Mouse (Mus musculus): ENCODE data around the gene Adora2b.

Adora2b gene

DNA sequence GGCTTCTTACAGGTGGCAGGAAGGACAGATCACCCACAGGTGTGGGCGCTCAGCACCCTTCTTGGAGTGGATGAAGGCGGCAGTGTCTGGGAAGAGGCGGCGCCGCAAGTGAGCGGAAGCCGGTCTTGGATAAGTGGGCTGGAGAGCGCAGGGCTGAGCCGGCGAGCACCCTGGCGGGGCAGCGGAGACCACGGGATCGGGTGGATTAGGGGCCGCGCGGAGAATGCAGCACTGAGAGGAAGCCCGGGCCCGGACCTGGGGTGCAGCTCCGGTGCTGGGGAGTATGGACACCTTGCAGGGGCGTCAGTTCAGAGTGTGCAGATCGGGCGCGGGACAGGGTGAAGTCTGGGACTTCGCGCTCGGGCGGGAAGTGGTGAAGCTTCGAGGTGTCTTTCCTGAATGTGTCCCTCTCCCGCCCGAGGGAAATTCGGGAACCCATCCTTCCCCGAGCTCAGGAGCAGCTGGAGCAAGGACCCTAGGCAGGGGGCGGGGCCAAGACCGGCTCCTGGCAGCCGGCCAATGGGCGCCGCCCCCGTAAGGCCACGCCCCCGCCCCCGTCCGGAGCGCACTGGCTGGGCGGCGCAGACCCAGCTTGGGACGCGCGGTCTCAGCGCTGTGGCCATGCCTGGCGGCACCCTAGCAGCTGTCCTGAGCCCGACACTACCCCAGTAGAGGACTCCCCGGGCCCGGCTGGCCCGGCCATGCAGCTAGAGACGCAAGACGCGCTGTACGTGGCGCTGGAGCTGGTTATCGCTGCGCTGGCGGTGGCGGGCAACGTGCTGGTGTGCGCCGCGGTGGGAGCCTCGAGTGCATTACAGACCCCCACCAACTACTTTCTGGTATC lies at the start of gene Adora2b:
Gene Adora2b (plus strand): TSS at position 584 of the 844 bp plus-strand sequence.
- peak; percentile 77 for DNase-seq

DNA sequence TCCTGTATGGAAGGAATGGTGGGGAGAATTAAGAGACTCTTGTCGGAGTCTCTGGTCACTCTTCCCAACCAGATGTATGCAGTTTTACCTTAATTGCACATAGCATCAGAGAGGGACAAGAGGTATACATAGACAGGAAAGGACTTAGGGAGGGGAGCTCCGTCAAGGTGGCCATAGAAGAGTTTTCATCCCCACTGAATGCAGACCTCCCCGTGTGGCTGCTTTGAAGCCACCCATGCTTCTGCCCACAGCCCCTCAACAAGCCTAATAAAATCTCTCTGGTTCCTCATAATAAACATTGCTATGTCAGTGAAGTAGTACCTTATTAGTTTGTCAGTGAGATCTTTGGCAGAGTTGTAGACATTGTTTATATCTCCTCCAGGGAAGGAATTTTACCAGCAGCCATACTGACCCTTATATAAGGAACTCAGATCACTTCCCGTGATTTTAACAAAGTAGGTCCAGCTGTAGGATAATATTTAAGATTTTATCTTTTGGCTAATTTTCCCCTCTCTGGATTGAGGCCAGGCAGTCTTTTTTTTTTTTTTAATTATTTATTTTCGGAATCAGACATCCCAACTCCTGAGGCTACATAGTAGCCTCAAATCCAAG lies 47.8 kb upstream of the Adora2b start:
- no peak for DNase-seq

DNA sequence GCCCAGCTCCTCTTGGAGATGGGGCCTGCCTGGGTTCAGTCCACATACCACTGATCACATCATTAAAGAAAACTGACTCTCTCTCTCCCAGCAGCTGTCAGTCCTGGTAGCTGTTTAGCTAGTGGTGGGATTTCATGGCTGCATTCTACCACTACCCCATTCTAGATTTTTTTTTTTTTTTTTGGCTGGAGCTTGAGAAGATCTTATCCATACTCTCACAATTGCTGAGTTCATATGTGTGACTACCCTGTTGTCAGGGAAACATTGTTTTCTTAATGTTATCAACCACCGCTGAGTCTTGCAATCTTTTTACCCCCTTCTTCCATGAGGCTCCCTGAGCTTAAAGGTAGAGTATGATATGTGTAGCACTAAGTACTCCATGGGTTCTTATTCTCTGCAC lies 46.1 kb upstream of the Adora2b start:
- DNase-seq, result no peak

DNA sequence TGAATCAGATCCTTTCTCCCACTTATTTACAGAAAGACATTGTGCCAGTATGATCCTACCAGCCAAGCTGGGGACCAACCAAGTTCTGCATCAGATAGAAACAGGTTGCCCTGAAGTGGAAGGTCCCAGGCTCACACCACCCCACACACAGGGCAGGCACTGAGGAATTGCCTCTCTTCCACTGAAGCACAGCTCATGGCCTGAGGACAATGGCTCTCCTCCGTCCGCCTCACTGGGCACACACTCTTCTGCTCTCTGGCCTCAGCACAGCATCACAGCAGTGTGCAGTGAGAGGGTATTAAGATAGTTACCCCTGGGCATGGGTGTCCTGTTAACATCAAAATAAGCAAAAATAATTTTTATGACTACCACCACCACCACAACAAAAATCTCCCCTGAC lies 39.7 kb upstream of the Adora2b start:
- no peak for DNase-seq

DNA sequence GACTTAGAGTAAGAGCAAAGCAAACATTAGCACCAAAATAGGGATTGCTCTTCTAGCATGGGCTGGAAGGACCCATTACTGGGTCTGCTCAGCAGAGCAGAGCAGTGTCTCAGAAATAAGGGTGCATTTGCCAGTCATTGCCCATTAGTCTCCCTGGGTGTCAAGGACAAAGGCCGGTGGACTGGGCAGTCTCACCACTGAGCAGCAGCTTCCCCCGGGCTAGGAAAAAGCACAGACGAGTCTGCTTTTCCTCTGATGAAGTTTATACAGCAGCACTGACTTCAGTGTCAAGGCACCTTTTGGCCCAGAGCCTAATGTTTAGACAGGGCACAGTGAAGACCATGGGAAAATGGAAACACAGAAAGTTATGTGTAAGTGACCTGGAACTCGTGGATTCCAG lies 38.9 kb upstream of the Adora2b start:
- DNase-seq, result no peak

DNA sequence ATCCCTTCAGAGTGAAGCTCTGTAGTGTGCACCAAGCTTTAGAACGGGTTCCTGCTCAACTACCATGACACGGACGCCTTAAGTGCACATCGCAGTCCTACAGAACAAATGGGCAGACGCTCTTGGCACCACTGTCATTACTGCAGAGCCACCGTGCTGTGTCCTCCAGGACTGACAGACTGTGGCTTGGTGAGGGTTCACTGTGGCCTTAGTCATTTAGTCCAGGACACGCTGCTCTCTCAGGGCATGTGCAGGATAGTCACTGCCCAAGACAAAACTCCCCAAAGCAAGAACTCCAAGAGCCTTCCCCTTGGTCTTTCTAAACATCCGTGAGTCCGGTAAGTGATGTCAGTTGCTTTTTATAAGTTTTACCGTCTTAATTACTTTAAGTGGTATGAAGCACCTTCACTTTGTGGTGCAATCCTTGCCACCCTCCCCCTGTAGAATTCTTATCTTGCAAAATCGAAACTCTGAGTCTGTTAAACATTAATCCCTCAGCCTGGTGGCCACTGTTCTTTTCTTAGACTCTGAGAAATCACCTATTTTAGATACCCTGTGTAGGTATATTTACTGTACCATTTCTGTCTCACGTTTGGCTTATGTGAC lies 35.3 kb upstream of the Adora2b start:
- DNase-seq, result no peak

DNA sequence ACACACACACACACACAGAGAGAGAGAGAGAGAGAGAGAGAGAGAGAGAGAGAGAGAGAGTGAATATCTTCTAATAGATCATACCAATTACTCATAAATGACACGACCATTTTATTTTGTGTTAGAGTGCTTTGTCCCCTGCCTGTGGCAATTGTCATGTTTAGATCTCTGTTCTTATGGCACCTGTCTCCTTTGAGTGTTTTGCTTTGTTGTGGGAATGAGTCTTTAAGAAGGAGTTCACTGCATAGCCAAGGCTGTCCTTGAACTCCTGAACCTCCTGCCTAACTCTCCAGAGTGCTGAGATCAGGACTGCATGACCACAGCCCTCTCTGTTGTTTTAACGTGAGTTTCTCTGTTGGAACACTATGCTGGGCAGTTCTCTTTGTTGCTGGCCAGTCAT lies 33.7 kb upstream of the Adora2b start:
- no peak for DNase-seq

DNA sequence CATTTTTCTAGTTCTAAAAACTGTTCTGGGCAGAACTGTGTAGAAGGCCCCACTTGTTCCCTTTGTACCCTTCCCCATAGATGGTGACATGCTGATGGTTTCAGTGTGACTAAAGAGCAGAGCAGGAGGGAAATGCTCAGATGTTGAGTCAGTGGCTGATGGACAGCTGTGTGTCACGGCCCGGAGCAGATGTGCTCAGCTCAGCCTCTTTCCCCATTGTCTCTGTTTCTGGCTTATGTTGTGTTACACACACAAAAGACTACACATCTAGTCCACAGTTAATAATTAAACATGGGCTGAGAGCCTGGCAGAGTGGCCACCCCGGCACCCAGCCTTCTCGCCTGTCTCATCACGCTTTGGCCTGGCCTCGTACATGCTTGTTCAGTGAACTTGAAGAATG lies 31.0 kb upstream of the Adora2b start:
- DNase-seq, result no peak

DNA sequence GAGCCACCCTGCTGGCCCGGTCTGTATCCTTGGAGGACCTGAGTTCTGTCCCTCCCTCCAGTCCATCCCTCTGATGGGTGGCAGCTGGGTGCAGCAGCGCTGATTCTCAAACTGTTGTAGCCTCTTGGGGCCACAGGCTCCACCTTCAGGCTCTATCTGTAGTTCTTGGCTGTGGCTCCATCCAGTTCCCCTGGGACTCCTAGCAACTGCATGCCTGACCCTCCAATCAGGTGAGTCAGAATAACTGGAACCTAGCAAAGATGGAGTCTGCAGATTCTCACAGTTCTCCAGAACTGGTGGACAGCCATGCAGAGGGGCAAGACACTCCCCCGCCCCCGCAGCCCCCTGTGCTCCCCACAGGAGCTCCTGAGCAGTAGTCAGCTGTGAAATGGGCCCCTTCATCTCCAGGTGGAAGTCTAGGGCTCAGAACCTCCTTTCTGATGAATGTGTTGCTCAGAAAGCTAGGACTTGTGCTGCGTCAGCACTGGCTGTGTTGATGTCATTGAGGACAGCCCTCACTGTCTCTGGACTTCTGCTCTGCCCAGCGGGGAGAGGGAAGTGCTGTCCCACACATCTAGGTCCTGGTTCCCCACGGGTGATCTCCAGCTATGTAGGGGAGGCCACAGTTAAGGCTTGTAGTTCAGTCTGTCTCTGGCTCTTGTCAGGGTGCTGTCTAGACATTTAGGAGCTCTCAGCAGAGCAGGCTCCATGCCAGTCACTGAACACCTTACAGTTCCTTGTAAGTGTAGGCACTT lies 27.9 kb upstream of the Adora2b start:
- no peak for DNase-seq

DNA sequence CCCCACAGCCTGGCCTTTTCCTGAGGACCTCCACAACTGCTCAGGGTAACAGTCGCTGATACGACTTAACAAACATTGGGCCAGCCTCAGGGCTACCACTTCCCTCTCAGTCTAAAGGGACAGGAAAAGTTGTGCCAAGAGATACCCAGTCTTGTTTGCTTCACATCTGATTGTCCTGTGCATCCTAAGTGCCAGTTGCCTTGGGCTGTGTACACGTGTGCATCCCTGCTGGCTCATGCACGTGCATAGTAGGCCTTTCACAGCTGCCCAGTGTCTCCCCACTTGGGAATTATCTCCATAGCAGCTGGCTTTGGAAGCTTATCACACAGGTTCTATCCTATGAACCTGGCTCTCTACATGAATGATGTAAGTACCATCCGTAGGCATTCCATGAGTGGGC lies 25.4 kb upstream of the Adora2b start:
- no peak for DNase-seq

DNA sequence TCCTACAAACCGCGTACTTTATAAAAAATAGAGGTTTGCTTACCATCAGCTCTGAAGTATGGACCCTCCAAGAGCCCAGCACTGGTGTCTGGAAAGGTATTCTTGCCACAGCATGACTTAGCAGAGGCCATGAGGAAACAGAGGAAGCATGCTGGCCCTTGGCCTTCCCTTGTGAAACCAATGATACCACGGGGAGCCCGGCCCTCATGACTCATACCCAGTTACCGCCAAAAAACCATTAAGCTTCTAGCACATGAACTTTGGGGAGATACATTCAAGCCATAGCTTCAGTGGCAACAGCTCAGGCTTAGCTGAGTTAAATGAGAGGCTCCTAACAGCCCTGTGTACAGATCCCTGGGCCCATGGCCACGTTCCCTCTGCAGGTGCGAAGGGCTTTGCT lies 24.8 kb upstream of the Adora2b start:
- no peak for DNase-seq

DNA sequence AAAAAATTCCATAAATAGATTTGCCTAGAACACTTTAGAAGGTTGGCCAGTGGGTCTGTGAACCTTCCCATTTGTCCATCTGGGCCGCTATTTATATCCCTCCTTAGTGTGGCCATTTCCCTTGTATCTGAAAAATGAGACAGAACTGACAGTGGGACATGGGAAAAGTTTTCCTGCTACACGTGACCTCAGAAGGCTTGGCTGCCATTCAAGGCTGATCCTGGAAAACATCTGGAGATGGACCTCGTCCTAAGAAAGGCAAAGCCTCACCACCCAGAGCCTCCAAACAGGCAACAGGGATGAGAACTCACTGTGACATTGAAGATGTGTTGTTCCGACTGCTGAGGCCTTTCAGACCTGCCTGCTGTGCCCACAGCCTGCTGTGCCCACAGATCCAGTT lies 24.0 kb upstream of the Adora2b start:
- DNase-seq, result no peak

DNA sequence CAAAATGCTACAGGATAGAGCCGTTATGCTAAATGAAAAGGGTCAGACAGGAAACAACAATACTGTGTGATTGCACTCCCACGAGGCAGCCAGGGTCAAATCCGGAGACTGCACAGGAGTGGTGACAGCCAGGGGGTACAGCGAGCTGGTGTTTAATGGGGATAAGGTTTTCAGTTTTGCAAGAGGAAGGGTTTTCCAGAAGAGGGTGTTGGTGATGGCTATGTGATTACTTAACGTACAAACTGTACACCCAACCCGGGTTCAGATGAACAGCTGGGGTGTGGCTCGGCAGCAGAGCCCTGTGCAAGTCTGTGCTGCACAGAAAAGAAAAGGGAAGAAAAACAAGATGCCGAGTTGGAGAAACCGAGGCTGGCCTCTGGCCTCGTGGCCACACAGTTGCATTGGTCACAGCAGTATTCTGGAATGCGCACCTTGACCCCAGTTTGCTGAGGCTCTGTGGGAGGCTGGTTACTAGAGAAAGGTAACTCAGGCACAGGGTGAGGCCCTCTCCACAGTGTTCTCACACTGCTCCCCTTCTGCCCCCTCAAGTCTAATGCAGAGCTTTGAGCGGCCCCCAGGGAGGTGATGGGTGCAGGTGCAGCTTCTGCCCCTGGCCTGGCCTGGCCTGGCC lies 8.0 kb upstream of the Adora2b start:
- no peak for DNase-seq

DNA sequence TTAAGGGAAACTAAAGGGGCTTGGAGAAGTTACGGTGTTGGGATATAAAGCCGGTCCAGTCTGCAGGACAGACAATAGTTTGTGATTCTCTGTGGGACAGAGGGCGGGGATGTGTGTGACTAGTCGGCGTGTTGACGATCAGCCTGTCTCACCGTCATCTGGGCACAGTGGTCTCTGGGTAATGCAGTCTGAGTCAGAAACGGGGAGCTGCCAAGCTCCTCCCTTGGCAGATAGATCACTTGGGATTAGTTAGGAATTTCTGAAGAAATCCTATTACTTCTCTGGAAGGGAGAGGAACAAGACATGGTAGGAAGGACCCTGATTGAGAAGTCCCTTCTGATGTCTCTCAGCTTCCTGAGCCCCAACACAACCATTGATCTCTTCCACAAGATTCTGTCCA lies 4.9 kb upstream of the Adora2b start:
- no peak for DNase-seq

DNA sequence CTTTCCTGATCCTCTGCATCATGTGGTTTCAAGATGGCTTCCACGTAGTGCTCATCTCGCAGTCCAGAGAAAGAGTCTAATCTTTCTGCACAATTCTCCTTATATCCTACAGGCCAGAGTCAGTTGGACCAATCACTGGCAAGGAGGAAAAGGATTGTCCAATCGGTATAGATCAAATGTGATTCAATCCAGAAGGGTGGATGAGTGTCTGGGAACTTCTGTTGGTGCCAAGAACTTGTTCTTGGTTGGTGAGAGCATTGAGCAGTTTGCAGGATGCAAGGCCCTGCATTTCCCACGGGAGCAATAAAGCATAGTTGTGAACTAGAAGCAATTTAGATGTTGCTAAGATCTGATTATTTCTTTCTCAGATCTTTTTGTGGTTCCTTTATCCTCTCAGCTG lies 4.3 kb upstream of the Adora2b start:
- DNase-seq, result no peak

DNA sequence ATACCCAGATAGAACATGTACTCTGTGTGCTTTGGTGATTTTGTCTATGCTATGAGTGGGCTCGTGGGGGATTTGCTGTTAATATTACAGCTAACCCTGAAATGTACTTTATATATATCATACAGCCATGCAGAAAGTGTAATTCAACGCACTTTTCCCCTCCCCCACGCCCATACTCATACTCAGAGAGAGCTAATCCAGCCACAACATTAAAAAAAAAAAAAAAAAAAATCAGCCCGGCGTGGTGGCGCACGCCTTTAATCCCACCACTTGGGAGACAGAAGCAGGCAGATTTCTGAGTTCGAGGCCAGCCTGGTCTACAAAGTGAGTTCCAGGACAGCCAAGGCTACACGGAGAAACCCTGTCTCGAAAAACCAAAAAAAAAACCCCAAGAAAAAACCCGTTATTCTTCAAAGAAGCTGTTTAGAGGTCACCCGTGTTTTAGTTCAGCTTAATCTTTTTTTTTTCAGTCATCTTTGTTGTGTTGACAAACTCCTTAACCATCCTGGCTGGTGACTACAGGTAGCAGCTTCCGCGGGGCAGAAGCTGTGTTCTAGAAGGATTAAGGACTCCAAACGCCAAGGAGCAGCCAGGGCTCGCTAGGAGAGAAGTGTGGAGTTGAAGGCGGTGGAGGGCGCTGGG lies 904 bp upstream of the Adora2b start:
- DNase-seq, result no peak

DNA sequence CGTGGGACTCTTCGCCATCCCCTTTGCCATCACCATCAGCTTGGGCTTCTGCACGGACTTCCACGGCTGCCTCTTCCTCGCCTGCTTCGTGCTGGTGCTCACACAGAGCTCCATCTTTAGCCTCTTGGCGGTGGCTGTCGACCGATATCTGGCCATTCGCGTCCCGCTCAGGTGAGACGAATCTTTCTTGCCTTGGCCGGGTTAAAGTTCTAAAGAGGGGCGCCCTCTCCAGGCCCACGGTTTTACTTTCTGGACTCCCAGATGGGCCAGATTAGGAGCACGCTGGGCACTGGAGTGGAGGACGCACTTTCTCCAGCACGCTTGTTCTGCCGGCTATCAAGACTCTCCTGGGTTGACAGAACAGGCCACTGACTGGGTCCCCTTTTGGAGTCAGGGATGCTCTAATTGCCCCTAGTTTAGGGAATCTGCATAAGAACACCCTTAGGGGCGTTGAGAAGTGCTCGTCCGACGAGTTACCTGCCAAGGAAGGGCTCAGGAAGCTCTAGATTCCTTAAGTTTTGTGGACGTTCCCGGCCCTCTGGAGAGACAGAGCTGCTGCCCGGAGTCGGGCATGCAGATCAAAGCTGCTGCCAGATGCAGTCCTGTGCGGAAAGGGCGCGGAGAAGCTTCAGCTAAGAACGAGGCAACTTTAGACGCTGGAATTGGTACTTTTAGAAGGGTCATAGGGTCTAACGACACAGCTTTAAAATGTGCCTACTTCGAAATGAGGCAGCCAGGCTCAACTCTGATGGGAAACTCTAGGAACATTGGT lies 668 bp downstream of the Adora2b start:
- peak; percentile 12 for DNase-seq

DNA sequence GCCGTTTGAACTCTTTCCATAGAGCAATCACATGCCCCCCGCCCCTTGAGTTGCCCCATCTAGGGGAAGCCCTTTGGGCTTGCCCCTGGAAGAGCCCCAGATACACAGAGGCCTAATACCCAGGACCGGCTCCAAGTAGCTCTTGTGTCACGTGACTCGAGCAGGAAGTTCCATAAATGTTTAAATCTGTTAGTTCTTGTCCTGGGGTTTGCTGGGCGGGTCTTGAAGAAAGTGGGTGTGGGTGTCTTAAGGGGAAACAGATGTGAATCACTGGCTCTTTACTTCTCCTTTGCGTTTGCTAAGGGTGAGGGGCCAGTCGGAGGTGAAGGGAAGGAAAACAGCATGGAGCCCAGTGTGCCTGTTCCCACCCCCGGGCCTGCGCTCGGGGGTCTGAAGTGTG lies 2.3 kb downstream of the Adora2b start:
- DNase-seq, result no peak

DNA sequence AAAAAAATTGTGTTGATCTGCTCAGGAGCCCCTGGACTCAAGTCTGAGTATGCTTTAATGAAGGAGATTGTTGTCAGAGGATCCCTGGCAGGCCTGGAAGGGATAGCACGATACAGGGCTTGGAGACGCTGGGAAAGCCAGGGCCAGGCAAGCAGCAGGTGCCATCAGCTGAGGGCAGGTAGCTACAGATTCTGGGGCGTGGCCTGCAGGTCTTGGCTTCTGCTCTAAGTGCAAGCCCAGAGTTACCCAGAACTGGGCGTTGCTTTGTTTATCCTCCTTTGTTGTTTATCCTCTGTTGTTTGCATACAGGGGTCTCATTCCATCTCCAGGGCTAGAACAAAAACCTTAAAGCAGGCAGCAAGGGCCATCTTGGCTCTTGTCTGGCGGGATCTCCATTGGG lies 4.6 kb downstream of the Adora2b start:
- no peak for DNase-seq

DNA sequence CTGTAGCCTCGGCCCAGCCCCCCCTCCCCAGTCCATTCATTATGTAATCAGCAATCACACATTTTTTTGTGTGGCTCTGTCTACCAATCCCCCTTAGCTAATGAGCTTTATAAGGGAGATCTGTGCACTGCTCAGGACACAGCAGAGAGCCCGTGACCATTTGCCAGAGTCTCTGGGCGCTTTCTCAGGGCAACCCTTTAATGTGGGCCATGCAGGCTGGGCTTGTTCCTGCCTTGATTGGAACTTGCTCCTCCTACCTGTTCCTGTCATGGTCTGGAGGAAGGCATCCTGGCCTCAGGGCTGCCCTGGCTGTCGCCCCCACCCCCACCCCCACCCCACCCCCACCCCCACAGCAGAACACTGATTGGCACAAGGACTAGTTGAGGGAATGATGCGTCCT lies 10.4 kb downstream of the Adora2b start:
- DNase-seq, result no peak

DNA sequence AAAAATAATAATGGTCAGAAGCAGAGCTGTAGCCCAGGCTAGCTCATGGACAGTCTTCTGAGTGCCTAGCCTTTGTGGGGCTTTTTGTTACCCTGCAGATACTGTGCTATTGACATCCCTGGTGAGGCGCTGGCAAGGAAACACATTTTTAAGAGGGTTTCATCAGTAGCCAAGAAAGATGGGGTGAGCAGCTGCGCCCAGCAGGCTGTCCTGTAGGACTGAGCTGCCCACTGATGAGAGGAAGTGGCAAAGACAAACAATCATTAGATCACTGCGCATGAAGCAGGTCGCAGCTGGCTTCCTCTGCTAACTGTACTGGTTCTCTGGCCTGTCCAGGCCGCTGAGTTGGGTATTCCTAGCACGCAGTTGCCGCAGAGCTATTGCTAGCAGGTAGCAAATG lies 14.8 kb downstream of the Adora2b start:
- DNase-seq, result no peak

DNA sequence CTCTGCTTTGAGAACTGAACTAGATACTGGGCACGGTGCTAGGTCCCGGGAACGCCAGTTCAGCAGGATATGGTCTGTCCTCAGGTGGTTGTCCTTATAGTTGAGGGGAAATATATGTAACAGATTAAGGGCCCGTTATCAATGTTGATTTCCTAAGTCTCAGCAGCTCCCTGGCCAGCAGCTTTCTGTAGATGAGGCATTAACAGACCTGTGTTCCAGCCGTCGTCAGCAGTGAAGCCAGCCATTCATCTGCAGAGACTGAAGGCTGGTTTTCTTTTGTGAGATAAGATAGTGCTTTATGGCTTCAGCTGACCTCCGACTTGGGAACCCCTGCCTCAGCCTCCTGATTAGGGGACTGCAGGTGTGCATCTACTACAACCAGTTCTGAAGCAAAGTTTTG lies 15.2 kb downstream of the Adora2b start:
- DNase-seq, result no peak
